Mouse (Mus musculus) heart, postnatal 0 days (tissue): ENCODE measurements around the gene Rac2.

Experiments used
- CTCF ChIP-seq: IDR thresholded peaks from 2 replicates; pipeline ENCODE4 v1.5.1; 2016; ENCODE audit warnings: antibody characterized with exemption, control low read depth, low read depth
- EP300 ChIP-seq: IDR thresholded peaks from 2 replicates; pipeline ENCODE4 v1.6.1; 2016; ENCODE audit warnings: antibody characterized with exemption, low read depth

DNA sequence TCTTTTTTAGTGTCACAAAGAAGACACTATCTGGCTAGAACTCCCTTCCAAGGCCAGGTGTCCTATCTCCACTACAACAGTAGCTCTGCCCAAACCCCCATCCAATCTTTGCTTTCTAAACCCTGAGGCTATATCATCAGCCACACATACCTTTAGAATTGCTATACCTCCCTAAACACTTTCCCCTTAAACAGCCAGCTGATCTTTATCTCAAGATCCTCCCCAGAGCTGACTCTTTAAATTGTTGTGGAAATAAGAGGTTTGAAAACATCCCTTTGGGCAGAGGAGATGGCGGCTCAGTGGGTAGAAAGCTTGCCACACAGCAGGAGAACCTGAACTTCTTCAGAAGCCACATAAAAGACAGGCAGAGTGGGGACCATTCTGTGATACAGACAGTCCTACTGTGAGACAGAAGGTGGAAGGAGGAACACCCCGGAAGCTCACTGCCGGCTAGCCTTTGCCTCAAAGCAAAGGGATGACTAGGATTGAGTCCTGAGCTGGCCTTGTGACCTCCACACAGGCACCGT, 3.8 kb upstream of the Rac2 start:
- TF ChIP-seq CTCF (no peak), EP300 (no peak)
